In the genomic region with DNA sequence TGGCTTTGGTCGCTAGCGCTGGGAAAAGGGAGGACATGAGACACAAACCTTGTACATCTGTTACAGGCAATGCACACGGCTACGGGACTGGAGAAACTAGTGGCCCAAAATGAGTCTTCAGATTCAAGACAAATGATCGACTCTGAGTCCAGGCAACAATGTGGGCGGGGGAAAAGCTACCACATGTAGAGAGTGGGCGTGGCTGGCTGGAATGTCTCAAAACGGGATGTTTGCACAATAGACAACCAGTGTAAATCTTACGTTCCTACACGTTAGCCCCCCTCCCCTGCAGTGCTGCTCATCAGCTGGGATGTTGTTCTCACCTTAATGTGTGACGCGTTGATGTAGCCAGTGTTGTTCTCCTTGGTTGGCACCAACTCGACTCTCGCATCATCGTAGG, we compare ENCODE assay signal across 15 mouse cellular contexts.
"Had no signal": no experiment of that assay in that cellular context is flagged by ENCODE, and none has a peak within 500 bp of the region (broad histone marks: within the 10 kb centered on the region; RNA-seq: fewer than 3 reads in every experiment).

No protein-coding gene starts in this region.

- H3K27me3 ChIP-seq: midbrain, embryonic 12.5 days; midbrain, embryonic 15.5 days; neural tube, embryonic 12.5 days; stomach, embryonic 15.5 days had no signal

- DNase-seq: lung, adult 18-20 months; lung, embryonic 14.5 days; lung, postnatal 14 days; lung, postnatal 36 days; right cerebral cortex, postnatal 14 days; thymus, adult 2 months; thymus, postnatal 25 days; thymus, postnatal 4 days had no signal

- H3K4me3 ChIP-seq: midbrain, embryonic 10.5 days; midbrain, embryonic 12.5 days; midbrain, embryonic 15.5 days; neural tube, embryonic 12.5 days; stomach, embryonic 15.5 days had no signal

- H3K27ac ChIP-seq: liver, embryonic 14.5 days; midbrain, embryonic 10.5 days; midbrain, embryonic 12.5 days; midbrain, embryonic 15.5 days; neural tube, embryonic 12.5 days; stomach, embryonic 15.5 days; stomach, postnatal 0 days had no signal

- ATAC-seq: midbrain, embryonic 15.5 days had no signal

- H3K4me1 ChIP-seq: midbrain, embryonic 10.5 days; midbrain, embryonic 12.5 days; midbrain, embryonic 15.5 days; neural tube, embryonic 12.5 days; stomach, embryonic 15.5 days had no signal

- H3K4me2 ChIP-seq: lung, embryonic 14.5 days; midbrain, embryonic 12.5 days; midbrain, embryonic 15.5 days; neural tube, embryonic 12.5 days; stomach, embryonic 15.5 days had no signal

- H3K9ac ChIP-seq: liver, embryonic 14.5 days; lung, embryonic 14.5 days; midbrain, embryonic 12.5 days; midbrain, embryonic 15.5 days; neural tube, embryonic 12.5 days; stomach, embryonic 15.5 days had no signal

- H3K36me3 ChIP-seq: midbrain, embryonic 15.5 days had no signal

- H3K9me3 ChIP-seq: midbrain, embryonic 10.5 days; midbrain, embryonic 12.5 days; midbrain, embryonic 15.5 days; neural tube, embryonic 12.5 days; stomach, embryonic 15.5 days had no signal
